Mouse (Mus musculus) olfactory bulb, adult 2 months (tissue): Measurements from ENCODE around the gene Rps6ka5. TPM values are rescaled to one million over a fixed set of nuclear protein-coding genes. Genes with fewer than 3 reads are reported as not detected.

ENCODE experiments used
- H3K27ac ChIP-seq: fragments of 200-500 bp; 2 replicates; pipeline ENCODE4 v1.5.1; 2012; ENCODE audit warnings: low read depth, low read length; ENCODE audit not compliant: insufficient read depth
- H3K4me1 ChIP-seq: fragments of 200-500 bp; 2 replicates; pipeline ENCODE4 v1.6.1; 2012; ENCODE audit warnings: low read length; ENCODE audit not compliant: control insufficient read depth, insufficient read depth
- H3K4me3 ChIP-seq: fragments of 200-500 bp; 2 replicates; pipeline ENCODE4 v1.5.1; 2012; ENCODE audit warnings: mild to moderate bottlenecking, low read depth, low read length, moderate library complexity; ENCODE audit not compliant: insufficient read depth
- CTCF ChIP-seq: fragments of 200-500 bp; IDR thresholded peaks from 2 replicates; pipeline ENCODE4 v1.5.1; 2012; ENCODE audit warnings: low read depth, mild to moderate bottlenecking, low read length, moderate library complexity; ENCODE audit not compliant: insufficient read depth
- POLR2A ChIP-seq: fragments of 200-500 bp; IDR thresholded peaks from 2 replicates; pipeline ENCODE4 v1.6.1; 2012; ENCODE audit warnings: mild to moderate bottlenecking, low read depth, low read length, moderate library complexity; ENCODE audit not compliant: insufficient read depth
- WGBS: fragments of 180-500 bp; shearing (Covaris S2); methylation state at CpG from one replicate; pipeline ENCODE4 v1.1.7; 2018; 5-methylcytosine and 5-hydroxymethylcytosine counted together
- polyA plus RNA-seq: library from polyadenylated mRNA; stranded (reverse); fragments of >200 nt; gene quantifications from 2 replicates; pipeline ENCODE4 v1.2.4, GENCODE M21; 2012; ENCODE audit warnings: low replicate concordance; ENCODE audit not compliant: missing spikeins, insufficient read depth, insufficient read length

Gene Rps6ka5
- polyA plus RNA-seq, 1 experiment = not detected

DNA sequence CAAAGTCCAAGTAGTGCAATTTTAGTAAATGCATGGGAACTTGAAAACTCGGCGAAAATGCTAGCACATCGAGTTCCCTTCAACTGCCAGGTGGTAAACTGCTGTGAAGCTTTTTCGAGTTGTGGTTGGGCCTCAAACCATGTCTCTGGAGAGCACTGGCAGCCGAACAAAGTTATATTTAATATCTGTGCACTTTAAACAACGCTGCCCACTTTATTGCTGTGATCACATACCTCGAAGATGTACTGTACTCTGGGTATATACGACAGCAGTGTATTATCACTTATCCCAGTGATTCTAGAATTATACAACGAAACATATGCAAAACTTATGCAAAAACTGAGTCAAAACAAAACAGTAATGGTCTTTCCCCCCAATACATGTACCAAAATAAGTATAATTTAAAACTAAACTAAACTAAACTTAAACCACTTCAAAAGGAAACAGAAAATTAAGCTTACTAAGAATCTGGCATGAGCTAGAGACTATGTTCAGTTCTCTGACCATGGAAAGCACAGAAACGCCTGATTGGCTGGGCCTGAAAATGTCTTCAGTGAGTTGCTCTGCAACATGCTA, 15.6 kb downstream of the Rps6ka5 start:
- Histone ChIP-seq H3K4me1 (no peaks in the 10 kb centered on the region), H3K4me3 (no peak overlapping the region), H3K27ac (no peak overlapping the region)
- 69% methylated on average over 10 of the region's 10 CpGs for WGBS
- TF ChIP-seq CTCF = no peak

DNA sequence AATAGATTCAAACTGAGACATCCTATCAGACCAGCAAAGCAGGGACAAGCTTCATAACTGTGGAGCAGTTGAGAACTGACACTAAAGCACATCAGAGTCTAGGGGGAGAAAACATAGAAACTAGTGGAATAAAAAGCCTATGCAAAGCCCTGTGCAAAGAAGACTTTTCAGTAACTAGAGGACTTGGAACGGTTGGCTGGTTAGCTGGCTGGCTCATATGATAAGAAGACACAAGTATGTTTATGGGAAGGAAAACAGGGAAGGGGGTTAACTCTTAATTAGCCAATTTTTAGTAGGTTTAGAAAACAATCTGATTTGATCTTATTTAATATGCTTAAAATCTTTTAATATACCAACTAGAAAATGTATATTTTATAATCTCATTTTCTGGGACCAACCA, 16.4 kb downstream of the Rps6ka5 start:
- WGBS = 21% methylated on average over 1 of the region's 1 CpGs
- Histone ChIP-seq H3K4me1 (no peaks in the 10 kb centered on the region), H3K4me3 (no peak overlapping the region), H3K27ac (no peak overlapping the region)
- TF ChIP-seq POLR2A = no peak
- TF ChIP-seq CTCF = no peak

DNA sequence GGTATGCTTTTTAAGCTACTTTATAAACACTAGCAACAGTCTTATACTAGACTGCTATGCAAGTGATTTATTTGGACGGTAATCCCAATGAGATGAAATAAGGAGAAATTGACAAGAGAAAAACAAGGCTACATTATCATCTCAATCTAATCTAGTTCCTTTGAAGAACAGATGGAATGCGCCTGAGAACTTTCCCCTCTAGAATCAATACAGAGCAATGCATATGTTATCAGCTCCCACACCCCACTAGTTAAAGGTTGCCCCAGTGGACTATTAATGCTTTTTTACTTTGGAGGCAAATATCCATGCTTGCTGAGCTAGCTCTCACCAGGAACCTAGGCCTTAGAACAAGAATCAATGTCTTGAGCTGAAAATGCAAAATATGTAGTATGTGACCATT, 19.5 kb downstream of the Rps6ka5 start:
- 95% methylated on average over 2 of the region's 2 CpGs for WGBS
- no peak overlapping the region for H3K4me3 ChIP-seq
- H3K27ac ChIP-seq = no peak overlapping the region
- no peaks in the 10 kb centered on the region for H3K4me1 ChIP-seq
- TF ChIP-seq CTCF = no peak
- TF ChIP-seq POLR2A = no peak

DNA sequence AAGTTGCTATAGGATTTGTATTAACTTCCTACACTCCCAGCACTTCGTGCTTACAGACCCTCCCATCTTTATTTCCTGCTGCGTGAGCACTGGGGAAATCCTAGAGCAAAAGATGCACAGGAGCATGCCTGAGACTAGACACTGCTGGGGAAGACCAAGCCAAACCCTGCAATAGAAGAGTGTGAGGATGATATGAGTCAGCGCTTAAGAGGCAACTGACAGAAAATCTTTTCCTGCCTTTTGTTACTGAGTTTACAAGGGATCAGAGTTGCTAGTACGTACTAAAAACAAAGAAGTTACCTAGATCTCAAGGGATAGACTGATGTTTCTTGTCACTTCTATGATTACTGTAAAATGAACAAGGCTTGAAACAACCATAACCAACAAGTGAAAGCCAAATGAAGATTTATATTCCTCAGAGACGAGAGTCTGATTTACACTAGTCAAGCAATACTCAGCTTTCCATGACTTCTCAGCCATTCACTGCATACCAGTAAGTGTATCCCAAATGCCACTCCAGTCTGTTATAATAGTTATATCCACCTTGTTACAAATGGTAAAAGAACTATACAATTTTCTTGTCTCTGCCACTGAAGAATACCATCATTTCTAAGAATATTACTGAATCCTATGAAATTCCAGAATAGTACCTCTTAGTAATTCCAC, 21.6 kb downstream of the Rps6ka5 start:
- 75% methylated on average over 5 of the region's 5 CpGs for WGBS
- Histone ChIP-seq H3K27ac (no peak overlapping the region), H3K4me1 (no peaks in the 10 kb centered on the region), H3K4me3 (no peak overlapping the region)
- TF ChIP-seq POLR2A (no peak), CTCF (no peak)

DNA sequence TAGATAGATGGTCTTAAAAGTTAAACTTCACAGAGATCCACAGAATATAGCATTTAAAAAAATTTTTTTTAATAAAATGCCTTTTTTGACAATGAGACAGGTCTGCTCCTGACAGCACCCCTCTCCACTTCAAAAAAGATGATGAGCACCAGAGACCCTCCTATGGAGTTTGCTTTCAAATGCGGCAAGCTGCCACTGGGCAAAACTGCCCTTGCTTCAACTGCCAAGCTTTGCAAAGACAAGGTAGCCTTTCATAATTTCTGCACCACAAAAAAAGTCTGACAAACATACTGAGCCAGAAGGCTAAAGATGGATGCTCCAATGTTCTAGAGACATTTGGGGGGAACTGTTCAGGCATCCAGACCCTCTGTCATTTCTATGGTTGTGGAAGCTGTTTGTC, 28.8 kb downstream of the Rps6ka5 start:
- WGBS = 84% methylated on average over 1 of the region's 1 CpGs
- Histone ChIP-seq H3K4me1 (no peaks in the 10 kb centered on the region), H3K27ac (no peak overlapping the region), H3K4me3 (no peak overlapping the region)
- no peak for TF ChIP-seq POLR2A
- no peak for TF ChIP-seq CTCF

DNA sequence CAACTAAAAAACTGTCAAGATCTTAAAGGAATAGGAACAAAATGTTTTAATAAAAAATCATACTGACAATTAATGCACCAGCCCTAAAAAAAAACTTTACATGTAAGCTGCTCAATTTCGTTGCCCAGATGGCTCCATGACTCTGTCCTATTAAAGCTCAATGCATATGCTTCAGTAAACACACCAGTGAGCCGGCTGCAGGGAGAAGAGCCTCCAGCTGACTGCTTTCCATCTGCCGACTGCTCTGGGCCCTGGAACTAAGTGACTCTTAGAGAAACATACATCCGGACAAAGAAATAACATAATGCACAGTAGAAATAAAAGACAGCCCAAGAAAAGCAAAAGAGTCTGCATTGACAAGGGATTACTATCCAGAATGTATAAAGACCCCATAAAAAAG, 30.2 kb downstream of the Rps6ka5 start:
- H3K4me1 ChIP-seq = peaks cover 4% of the 10 kb centered on the region
- WGBS = 34% methylated on average over 4 of the region's 4 CpGs
- H3K4me3 ChIP-seq = no peak overlapping the region
- H3K27ac ChIP-seq = no peak overlapping the region
- TF ChIP-seq POLR2A (no peak), CTCF (no peak)

DNA sequence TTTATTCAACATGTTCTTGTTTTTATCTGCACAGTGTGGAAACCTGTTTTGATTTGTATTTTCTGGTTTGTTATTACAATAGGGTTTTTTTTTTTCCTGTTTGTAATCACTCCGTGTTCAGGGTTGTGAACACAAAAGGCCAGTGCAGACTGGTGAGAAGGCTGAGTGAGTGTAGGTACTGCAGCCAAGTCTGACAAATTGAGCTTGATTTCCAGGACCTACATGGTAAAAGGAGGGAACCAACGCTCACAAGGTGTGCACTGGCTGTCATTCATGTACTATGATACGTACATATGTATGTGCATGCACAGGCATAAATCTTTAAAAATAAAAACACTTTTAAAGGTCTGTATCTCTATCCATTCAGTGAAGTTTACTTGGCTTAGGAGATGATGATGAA, 31.5 kb downstream of the Rps6ka5 start:
- TF ChIP-seq CTCF (no peak), POLR2A (no peak)
- 71% methylated on average over 3 of the region's 3 CpGs for WGBS
- Histone ChIP-seq H3K4me1 (peaks cover 4% of the 10 kb centered on the region), H3K4me3 (no peak overlapping the region), H3K27ac (no peak overlapping the region)

DNA sequence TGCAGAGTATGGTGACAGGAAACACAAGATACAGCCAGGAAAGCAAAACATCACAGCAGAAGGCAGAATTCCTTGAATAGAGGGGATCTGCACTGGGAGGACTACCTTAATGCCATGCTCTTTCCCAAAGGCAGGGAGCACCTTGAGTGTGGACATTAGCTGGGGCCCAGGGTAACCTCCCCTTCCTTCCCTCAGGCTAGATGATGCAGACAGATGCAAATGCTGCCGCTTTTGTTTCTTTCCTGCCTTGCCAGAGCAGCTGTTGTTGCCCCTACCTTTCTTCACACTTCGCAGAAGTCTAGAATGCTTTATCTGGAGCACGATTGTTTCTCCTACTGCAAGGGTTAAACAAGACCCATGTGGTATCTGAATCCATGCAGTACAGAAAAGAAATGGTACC, 34.6 kb downstream of the Rps6ka5 start:
- TF ChIP-seq CTCF = no peak
- no peak for TF ChIP-seq POLR2A
- WGBS = 35% methylated on average over 3 of the region's 3 CpGs
- H3K4me3 ChIP-seq = no peak overlapping the region
- 0 out of 2 replicates have a peak overlapping the region, but pooled peaks have one; percentile 8 for H3K27ac ChIP-seq
- H3K4me1 ChIP-seq = peaks cover 4% of the 10 kb centered on the region

DNA sequence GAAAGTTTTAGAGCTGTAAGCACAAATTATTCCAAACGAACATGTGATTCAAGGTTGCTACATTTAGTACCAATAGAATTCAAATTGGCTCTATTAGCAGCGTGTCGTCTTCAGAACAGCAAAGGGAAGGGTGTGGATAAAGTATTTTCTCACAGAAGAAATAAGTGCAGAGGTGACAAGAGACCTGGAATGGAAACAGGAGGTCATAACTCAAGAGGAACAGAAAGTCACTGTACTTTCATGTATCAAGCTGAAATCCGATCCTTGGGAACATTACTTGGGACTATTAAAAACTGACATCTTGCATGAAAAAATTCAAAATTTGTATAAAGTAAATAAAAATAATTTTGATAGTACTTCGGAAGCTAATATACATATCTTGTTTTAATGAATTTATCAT, 36.3 kb downstream of the Rps6ka5 start:
- no peak overlapping the region for H3K27ac ChIP-seq

DNA sequence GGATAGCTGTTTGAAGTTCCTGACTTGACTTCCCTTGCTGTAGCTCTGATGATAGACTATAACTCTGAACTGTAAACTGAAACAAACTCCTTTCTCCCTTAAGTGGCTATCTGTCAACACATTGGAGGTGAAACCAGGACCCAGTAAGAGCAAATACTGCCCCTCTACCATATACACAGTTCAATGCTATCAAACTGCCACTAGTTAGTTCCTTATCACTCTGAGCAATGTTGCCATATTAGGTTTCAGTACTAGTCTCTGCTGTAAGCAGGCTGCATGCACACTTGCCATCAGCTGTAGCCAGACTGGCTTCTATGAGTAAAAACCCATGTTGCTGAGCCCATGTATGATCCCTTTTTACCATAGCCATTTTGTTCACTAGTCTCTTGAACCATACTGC, 38.6 kb downstream of the Rps6ka5 start:
- no peak overlapping the region for H3K4me3 ChIP-seq
- peaks cover 4% of the 10 kb centered on the region for H3K4me1 ChIP-seq
- no peak overlapping the region for H3K27ac ChIP-seq
- TF ChIP-seq CTCF (no peak), POLR2A (no peak)

More for the DNA sequence above, 36.3 kb downstream of the Rps6ka5 start:
- Histone ChIP-seq H3K4me3 (no peak overlapping the region), H3K4me1 (peaks cover 4% of the 10 kb centered on the region)
- no peak for TF ChIP-seq POLR2A
- 58% methylated on average over 5 of the region's 5 CpGs for WGBS
